Mouse (Mus musculus) kidney, embryonic 14.5 days (tissue): ENCODE data around the gene Esrrg. TPM values are rescaled to one million over a fixed set of nuclear protein-coding genes. Genes with fewer than 3 reads are reported as not detected.

Experiments used
- ATAC-seq: fragments of 200-750 bp; cut with Nextera tagmentation; 2 replicates; pipeline ENCODE4 v1.8.0; 2017; ENCODE audit warnings: moderate number of reproducible peaks, mild to moderate bottlenecking, moderate TSS enrichment, moderate library complexity; ENCODE audit not compliant: low FRiP score, low TSS enrichment
- H3K27ac ChIP-seq: fragments of 300-500 bp; sonication (generic); 2 replicates; pipeline ENCODE4 v1.5.1; 2014; ENCODE audit warnings: low read depth, mild to moderate bottlenecking, low read length, moderate library complexity, mixed read lengths
- H3K27me3 ChIP-seq: fragments of 300-500 bp; sonication (generic); 2 replicates; pipeline ENCODE4 v1.6.1; 2014; ENCODE audit warnings: mild to moderate bottlenecking, low read length; ENCODE audit not compliant: control insufficient read depth, insufficient read depth
- H3K36me3 ChIP-seq: fragments of 300-500 bp; sonication (generic); 2 replicates; pipeline ENCODE4 v1.6.1; 2014; ENCODE audit warnings: low read length, mixed read lengths; ENCODE audit not compliant: control insufficient read depth, insufficient read depth
- H3K4me1 ChIP-seq: fragments of 300-500 bp; sonication (generic); 2 replicates; pipeline ENCODE4 v1.6.1; 2014; ENCODE audit warnings: low read length, mixed read lengths; ENCODE audit not compliant: control insufficient read depth, insufficient read depth
- H3K4me2 ChIP-seq: fragments of 300-500 bp; sonication (generic); replicated peaks from 2 replicates; pipeline ENCODE4 v1.6.1; 2014; ENCODE audit warnings: low read depth, mild to moderate bottlenecking, low read length
- H3K4me3 ChIP-seq: fragments of 300-500 bp; sonication (generic); 2 replicates; pipeline ENCODE4 v1.5.1; 2014; ENCODE audit warnings: mild to moderate bottlenecking, low read length
- H3K9ac ChIP-seq: fragments of 300-500 bp; sonication (generic); 2 replicates; pipeline ENCODE4 v1.6.1; 2014; ENCODE audit warnings: low read depth, mild to moderate bottlenecking, low read length, moderate library complexity
- H3K9me3 ChIP-seq: fragments of 300-500 bp; sonication (generic); 2 replicates; pipeline ENCODE4 v1.6.1; 2016; ENCODE audit warnings: low read length; ENCODE audit not compliant: control insufficient read depth
- WGBS: fragments of 180-500 bp; shearing (Covaris S2); extraction: QIAGEN DNeasy Blood & Tissue Kit; methylation state at CpG from one replicate; pipeline ENCODE4 v1.1.7; 2014; 5-methylcytosine and 5-hydroxymethylcytosine counted together
- polyA plus RNA-seq: library from polyadenylated mRNA; unstranded; fragments of >200 nt; fragmentation: Nextera tagmentation; extraction: Ambion mirVana; gene quantifications from 2 replicates; pipeline ENCODE4 v1.2.1, GENCODE M21; 2014

The Esrrg gene
- polyA plus RNA-seq, 1 experiment from 2014 or later, result 21.5 TPM

- Histone ChIP-seq H3K9me3 (peaks cover 5% of the 10 kb centered on the region; the same call in 1 of the 2 replicates), H3K36me3 (no peaks in the 10 kb centered on the region), H3K4me1 (no peaks in the 10 kb centered on the region), H3K27ac (no peak overlapping the region), H3K4me2 (no peak overlapping the region), H3K4me3 (no peak overlapping the region), H3K9ac (no peak overlapping the region), H3K27me3 (no peaks in the 10 kb centered on the region)
- WGBS, result 86% methylated on average over 7 of the region's 7 CpGs
- no peak for ATAC-seq
These were observed 132.7 kb downstream of the Esrrg start for GRCm38 (mm10) chr1:187741306-187741705.

GRCm38 (mm10) chr1:187742071-187742470 lies 133.5 kb downstream of the Esrrg start:
- Histone ChIP-seq H3K27ac (no peak overlapping the region), H3K4me1 (no peaks in the 10 kb centered on the region), H3K9me3 (peaks cover 5% of the 10 kb centered on the region; the same call in 1 of the 2 replicates), H3K9ac (no peak overlapping the region), H3K27me3 (no peaks in the 10 kb centered on the region), H3K4me2 (no peak overlapping the region), H3K36me3 (no peaks in the 10 kb centered on the region), H3K4me3 (no peak overlapping the region)
- 66% methylated on average over 8 of the region's 8 CpGs for WGBS
- ATAC-seq, result no peak

GRCm38 (mm10) chr1:187749294-187749693 lies 140.7 kb downstream of the Esrrg start:
- Histone ChIP-seq H3K27me3 (no peaks in the 10 kb centered on the region), H3K9ac (no peak overlapping the region), H3K4me1 (no peaks in the 10 kb centered on the region), H3K36me3 (no peaks in the 10 kb centered on the region), H3K4me2 (no peak overlapping the region), H3K9me3 (peaks cover 5% of the 10 kb centered on the region; the same call in 1 of the 2 replicates), H3K27ac (no peak overlapping the region), H3K4me3 (no peak overlapping the region)
- no peak for ATAC-seq
- WGBS, result 85% methylated on average over 3 of the region's 3 CpGs

- Histone ChIP-seq H3K4me1 (no peaks in the 10 kb centered on the region), H3K36me3 (no peaks in the 10 kb centered on the region), H3K4me2 (no peak overlapping the region), H3K9ac (no peak overlapping the region), H3K9me3 (peaks cover 5% of the 10 kb centered on the region; the same call in 1 of the 2 replicates), H3K27me3 (no peaks in the 10 kb centered on the region), H3K27ac (no peak overlapping the region), H3K4me3 (no peak overlapping the region)
- 58% methylated on average over 5 of the region's 5 CpGs for WGBS
- no peak for ATAC-seq
These were observed 141.3 kb downstream of the Esrrg start for GRCm38 (mm10) chr1:187749931-187750330.

GRCm38 (mm10) chr1:187755528-187755927 lies 146.9 kb downstream of the Esrrg start:
- WGBS, result 71% methylated on average over 13 of the region's 13 CpGs
- no peak overlapping the region for H3K9ac ChIP-seq
- peaks cover 7% of the 10 kb centered on the region; the same call in 1 of the 2 replicates for H3K4me1 ChIP-seq
- no peak overlapping the region for H3K4me3 ChIP-seq
- H3K9me3 ChIP-seq, result no peaks in the 10 kb centered on the region
- no peak for ATAC-seq
- no peaks in the 10 kb centered on the region for H3K27me3 ChIP-seq
- no peaks in the 10 kb centered on the region for H3K36me3 ChIP-seq
- H3K4me2 ChIP-seq, result no peak overlapping the region
- H3K27ac ChIP-seq, result no peak overlapping the region

- no peak overlapping the region for H3K27ac ChIP-seq
- WGBS, result 81% methylated on average over 1 of the region's 1 CpGs
These were observed 149.4 kb downstream of the Esrrg start for GRCm38 (mm10) chr1:187757981-187758380.

GRCm38 (mm10) chr1:187758546-187758945 lies 150.0 kb downstream of the Esrrg start:
- WGBS, result 61% methylated on average over 3 of the region's 3 CpGs
- peaks cover 7% of the 10 kb centered on the region; the same call in 1 of the 2 replicates for H3K4me1 ChIP-seq
- no peaks in the 10 kb centered on the region for H3K9me3 ChIP-seq
- no peak overlapping the region for H3K4me2 ChIP-seq
- H3K36me3 ChIP-seq, result no peaks in the 10 kb centered on the region
- no peaks in the 10 kb centered on the region for H3K27me3 ChIP-seq
- ATAC-seq, result no peak
- H3K4me3 ChIP-seq, result no peak overlapping the region
- no peak overlapping the region for H3K27ac ChIP-seq
- no peak overlapping the region for H3K9ac ChIP-seq

More at GRCm38 (mm10) chr1:187757981-187758380, 149.4 kb downstream of the Esrrg start:
- peaks cover 7% of the 10 kb centered on the region; the same call in 1 of the 2 replicates for H3K4me1 ChIP-seq
- H3K27me3 ChIP-seq, result no peaks in the 10 kb centered on the region
- H3K9me3 ChIP-seq, result no peaks in the 10 kb centered on the region
- no peak for ATAC-seq
- H3K4me3 ChIP-seq, result no peak overlapping the region
- no peak overlapping the region for H3K9ac ChIP-seq
- no peaks in the 10 kb centered on the region for H3K36me3 ChIP-seq
- no peak overlapping the region for H3K4me2 ChIP-seq

GRCm38 (mm10) chr1:187759536-187759935 lies 150.9 kb downstream of the Esrrg start:
- Histone ChIP-seq H3K4me1 (peaks cover 7% of the 10 kb centered on the region; the same call in 1 of the 2 replicates), H3K9me3 (no peaks in the 10 kb centered on the region), H3K36me3 (no peaks in the 10 kb centered on the region), H3K4me2 (no peak overlapping the region), H3K27me3 (no peaks in the 10 kb centered on the region), H3K27ac (peak overlapping the region; percentile 10; the same call in 1 of the 2 replicates), H3K9ac (no peak overlapping the region), H3K4me3 (no peak overlapping the region)
- ATAC-seq, result no peak; the same call in 1 of the 2 replicates
- WGBS, result 73% methylated on average over 3 of the region's 3 CpGs

- Histone ChIP-seq H3K9ac (no peak overlapping the region), H3K9me3 (no peaks in the 10 kb centered on the region), H3K36me3 (no peaks in the 10 kb centered on the region), H3K4me3 (no peak overlapping the region), H3K4me2 (no peak overlapping the region), H3K27ac (no peak overlapping the region), H3K27me3 (no peaks in the 10 kb centered on the region), H3K4me1 (no peaks in the 10 kb centered on the region)
- WGBS, result 65% methylated on average over 5 of the region's 5 CpGs
- peak; percentile 54 for ATAC-seq
These were observed 154.3 kb downstream of the Esrrg start for GRCm38 (mm10) chr1:187762641-187763450.
